Mouse (Mus musculus): ENCODE measurements at regions not wholly inside any gene's neighbourhood (a gene's known extent, or its start where the extent isn't known, plus 50 kb on each side); places are given as distances from the start of the nearest gene placed in this dataset.
A peak's percentile ranks its signal among the peaks of the same experiment; 100 is the strongest.
"Not testable (repeated sequence)": the region's sequence is repeated elsewhere in the genome, so short reads cannot be mapped to it uniquely, and the experiment has no call there.

DNA sequence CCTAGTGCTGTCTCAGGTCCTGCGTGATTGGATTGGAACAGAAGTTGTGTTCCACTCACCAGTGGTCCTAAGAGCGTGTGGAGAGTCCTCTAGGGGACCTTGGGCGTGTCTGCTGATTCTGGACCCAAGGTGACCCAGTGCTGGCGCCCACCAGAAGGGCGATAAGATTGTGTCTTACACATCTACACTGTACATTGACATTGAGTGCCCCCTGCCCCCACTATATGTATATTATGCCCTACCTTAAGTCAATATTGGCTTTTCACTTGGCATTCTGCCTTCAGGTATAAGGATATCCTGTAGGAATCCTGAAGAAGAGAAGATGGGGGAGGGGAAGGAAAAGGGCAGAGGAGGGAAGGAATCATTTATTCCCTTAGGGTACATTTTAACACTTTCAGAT lies 260.2 kb upstream of the Rgs17 start:
- no peak for DNase-seq (ENCODE audit: low read depth, low spot score)

DNA sequence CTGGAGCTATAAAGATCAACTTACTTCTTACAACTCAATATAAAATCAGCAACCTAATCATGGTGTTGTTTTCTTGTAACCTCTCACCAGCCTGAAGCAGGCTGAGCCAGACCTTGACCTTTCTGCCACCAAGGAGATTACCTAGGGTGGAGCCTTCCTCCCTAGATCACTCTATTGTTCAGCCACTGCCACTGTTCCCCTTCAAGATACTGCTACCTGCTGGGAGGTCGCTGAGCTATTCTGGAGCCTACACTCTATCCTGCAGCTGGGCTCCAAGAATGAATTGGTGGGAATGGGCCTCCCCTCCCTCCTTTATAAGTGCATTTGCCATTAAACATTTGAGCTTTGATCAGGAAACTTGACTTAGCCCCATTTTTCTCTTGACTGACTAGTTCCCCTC lies 242.1 kb upstream of the Rgs17 start:
- DNase-seq (ENCODE audit: low read depth, low spot score), result not testable (repeated sequence)

DNA sequence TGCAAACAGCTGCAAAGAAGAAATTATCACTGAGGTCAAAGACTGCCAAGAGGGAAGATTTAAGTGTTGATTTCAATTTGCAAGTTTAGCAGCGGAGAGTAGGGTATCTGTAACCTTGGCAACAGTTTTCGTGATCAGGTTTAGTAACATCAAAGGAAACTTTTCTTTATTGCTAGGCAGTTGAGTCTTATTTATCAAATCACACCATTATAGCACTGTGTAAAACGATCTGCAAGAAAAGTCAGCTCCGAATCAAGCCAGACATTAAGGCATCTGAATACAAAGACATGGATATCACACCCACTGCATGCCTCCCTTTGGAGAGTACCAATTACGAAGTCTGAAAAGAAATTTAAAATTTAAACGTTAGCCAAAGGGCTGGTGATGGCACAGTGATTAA lies 234.7 kb upstream of the Rgs17 start:
- DNase-seq (ENCODE audit: low read depth, low spot score), result no peak

DNA sequence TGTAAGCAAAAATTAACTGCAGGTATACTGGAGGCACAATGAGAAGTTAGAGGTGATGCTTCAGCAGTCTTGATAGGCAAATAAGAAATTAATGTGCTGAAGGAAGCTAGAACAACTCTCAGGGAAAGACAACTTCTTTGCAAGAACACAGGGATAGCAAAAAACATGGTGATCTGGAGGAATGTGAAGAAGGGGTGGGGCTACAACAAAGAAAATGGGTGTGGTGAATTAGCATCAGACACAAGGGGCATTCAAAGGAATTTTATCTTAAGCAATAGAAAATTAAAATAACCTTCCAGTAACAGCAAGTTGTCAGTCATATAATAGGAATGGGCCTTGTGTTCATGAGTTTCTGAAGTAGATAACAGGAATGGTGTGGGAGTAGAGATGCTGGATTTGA lies 211.9 kb upstream of the Rgs17 start:
- DNase-seq (ENCODE audit: low read depth, low spot score), result no peak

DNA sequence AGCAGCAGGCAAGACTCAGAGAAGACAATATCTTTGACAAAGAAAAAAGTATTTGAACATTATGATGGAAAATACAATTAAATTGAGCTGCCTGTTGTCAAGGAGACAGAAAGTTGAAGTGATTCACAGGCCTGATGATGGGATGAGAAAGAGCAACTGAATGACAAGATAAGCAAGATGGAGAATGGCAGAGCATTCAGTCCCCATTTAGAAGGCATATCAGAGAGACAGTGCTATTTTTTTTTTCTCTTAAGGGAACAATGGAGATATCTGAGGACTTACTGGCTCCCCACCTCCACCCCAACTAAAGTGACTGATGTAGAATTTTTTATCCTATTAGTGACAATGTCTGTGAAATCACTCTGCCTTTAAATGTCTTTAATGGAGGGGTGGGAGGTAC lies 202.2 kb upstream of the Rgs17 start:
- DNase-seq (ENCODE audit: low read depth, low spot score), result not testable (repeated sequence)

DNA sequence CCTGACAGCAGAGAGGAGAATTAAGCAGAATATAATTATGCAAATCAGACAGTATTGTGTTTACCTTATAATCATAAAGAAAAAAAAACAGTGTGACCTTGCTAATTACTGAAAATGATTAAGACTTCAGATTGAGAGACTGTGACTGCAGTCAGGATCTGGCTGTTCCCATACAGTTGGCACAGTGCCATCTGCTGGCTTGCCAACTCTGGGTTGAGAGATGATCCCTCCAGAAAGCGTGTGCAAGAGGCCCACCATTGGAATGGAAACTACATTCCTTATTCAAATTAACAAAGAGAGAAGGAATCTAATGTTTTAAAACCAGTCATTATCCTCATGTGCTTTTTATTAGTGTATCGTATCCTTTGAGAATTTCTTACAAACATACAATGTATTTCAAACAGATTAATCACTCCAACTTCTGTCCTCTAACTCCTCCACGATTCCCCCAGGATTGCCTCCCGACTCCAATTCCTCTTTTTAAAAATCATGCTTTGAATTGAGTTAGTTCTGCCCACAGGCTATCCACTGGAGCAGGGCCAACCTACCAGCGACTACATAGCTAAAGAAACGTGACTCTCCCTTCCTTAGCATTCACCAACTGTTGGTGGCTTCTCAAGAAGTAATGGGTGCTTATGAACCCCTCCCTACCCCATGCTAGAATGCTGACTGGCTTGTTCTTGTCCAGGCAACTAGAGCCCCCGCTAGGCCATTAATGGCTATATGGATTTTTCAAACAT lies 192.9 kb upstream of the Rgs17 start:
- peak; percentile 2 for DNase-seq (ENCODE audit: low read depth, low spot score)

Measured in retina, adult 2 months (tissue).